Mouse (Mus musculus) lung, embryonic 16.5 days (tissue): ENCODE results near the gene Fam136a. TPM values are rescaled to one million over a fixed set of nuclear protein-coding genes. Genes with fewer than 3 reads are reported as not detected.

ENCODE experiments used
- ATAC-seq: fragments of 200-750 bp; cut with Nextera tagmentation; 2 replicates; pipeline ENCODE4 v1.8.0; 2017; ENCODE audit warnings: low read depth, mild to moderate bottlenecking, moderate library complexity
- H3K27ac ChIP-seq: fragments of 300-500 bp; sonication (generic); 2 replicates; pipeline ENCODE4 v1.5.1; 2014; ENCODE audit warnings: mild to moderate bottlenecking, control low read depth, low read length
- H3K27me3 ChIP-seq: fragments of 300-500 bp; sonication (generic); 2 replicates; pipeline ENCODE4 v1.6.1; 2014; ENCODE audit warnings: low read depth, low read length, mixed read lengths; ENCODE audit not compliant: control insufficient read depth, insufficient read depth
- H3K36me3 ChIP-seq: fragments of 300-500 bp; sonication (generic); 2 replicates; pipeline ENCODE4 v1.6.1; 2014; ENCODE audit warnings: low read length; ENCODE audit not compliant: control insufficient read depth, insufficient read depth
- H3K4me1 ChIP-seq: fragments of 300-500 bp; sonication (generic); replicated peaks from 2 replicates; pipeline ENCODE4 v1.6.1; 2014; ENCODE audit warnings: low read length, mixed read lengths; ENCODE audit not compliant: control insufficient read depth, insufficient read depth
- H3K4me2 ChIP-seq: fragments of 300-500 bp; sonication (generic); 2 replicates; pipeline ENCODE4 v1.6.1; 2014; ENCODE audit warnings: low read depth, low read length, control low read depth
- H3K4me3 ChIP-seq: fragments of 300-500 bp; sonication (generic); 2 replicates; pipeline ENCODE4 v1.5.1; 2014; ENCODE audit warnings: mild to moderate bottlenecking, low read length, control low read depth
- H3K9ac ChIP-seq: fragments of 300-500 bp; sonication (generic); 2 replicates; pipeline ENCODE4 v1.6.1; 2014; ENCODE audit warnings: low read length, control low read depth
- H3K9me3 ChIP-seq: fragments of 300-500 bp; sonication (generic); 2 replicates; pipeline ENCODE4 v1.6.1; 2016; ENCODE audit warnings: low read length; ENCODE audit not compliant: control insufficient read depth
- WGBS: fragments of 180-500 bp; shearing (Covaris S2); extraction: QIAGEN DNeasy Blood & Tissue Kit; methylation state at CpG from one replicate; pipeline ENCODE4 v1.1.7; 2014; 5-methylcytosine and 5-hydroxymethylcytosine counted together
- polyA plus RNA-seq: library from polyadenylated mRNA; unstranded; fragments of >200 nt; fragmentation: Nextera tagmentation; extraction: Ambion mirVana; gene quantifications from 2 replicates; pipeline ENCODE4 v1.2.1, GENCODE M21; 2015

The Fam136a gene
- 91.8 and 98.7 TPM in 2 replicates for polyA plus RNA-seq

- peaks cover 13% of the 10 kb centered on the region for H3K4me1 ChIP-seq
- peak within 1 kb of the TSS; percentile 96 for H3K4me2 ChIP-seq
- H3K9me3 ChIP-seq, result no peaks in the 10 kb centered on the region
- H3K27ac ChIP-seq, result peak within 1 kb of the TSS; percentile 83
- WGBS, result under 1% methylated on average over 73 of the region's 76 CpGs
- H3K27me3 ChIP-seq, result no peaks in the 10 kb centered on the region
- H3K9ac ChIP-seq, result peak within 1 kb of the TSS; percentile 91
- peak within 1 kb of the TSS; percentile 81 for H3K4me3 ChIP-seq
- peak; percentile 96 for ATAC-seq
- peaks cover 2% of the 10 kb centered on the region; the same call in 1 of the 2 replicates for H3K36me3 ChIP-seq
These were observed at the start of gene Fam136a for GRCm38 (mm10) chr6:86365371-86366124. Gene Fam136a (plus strand): TSS chr6:86365646.

DNA sequence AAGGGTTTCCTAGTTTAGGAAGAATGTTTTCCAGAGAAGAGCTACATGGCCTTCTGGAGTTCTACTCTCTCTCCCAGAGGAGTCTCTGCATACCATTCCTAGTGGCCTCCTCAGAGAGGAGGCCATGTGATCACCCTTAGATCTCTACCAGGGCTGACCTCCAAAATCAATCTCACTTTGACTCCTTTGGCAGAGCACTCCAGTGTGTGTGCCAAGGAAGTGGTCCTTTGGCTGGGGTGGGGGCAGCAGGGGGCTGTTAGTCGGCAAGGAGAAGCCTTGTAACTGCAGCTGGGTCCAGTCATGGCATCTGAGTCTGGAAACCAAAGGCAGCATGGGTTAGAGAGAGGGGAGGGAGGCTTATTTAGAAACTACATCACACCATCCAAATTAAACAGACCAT lies 48.4 kb upstream of the Fam136a start:
- no peaks in the 10 kb centered on the region for H3K9me3 ChIP-seq

GRCm38 (mm10) chr6:86318855-86319254 lies 46.6 kb upstream of the Fam136a start:
- Histone ChIP-seq H3K4me2 (no peak overlapping the region), H3K27ac (no peak overlapping the region), H3K4me3 (no peak overlapping the region), H3K9ac (no peak overlapping the region), H3K9me3 (no peaks in the 10 kb centered on the region), H3K36me3 (no peaks in the 10 kb centered on the region), H3K4me1 (no peaks in the 10 kb centered on the region), H3K27me3 (no peaks in the 10 kb centered on the region)
- WGBS, result 40% methylated on average over 4 of the region's 4 CpGs
- no peak for ATAC-seq

More for the DNA sequence above, 48.4 kb upstream of the Fam136a start:
- Histone ChIP-seq H3K36me3 (no peaks in the 10 kb centered on the region), H3K9ac (no peak overlapping the region), H3K4me2 (no peak overlapping the region), H3K4me3 (no peak overlapping the region), H3K27ac (no peak overlapping the region), H3K27me3 (no peaks in the 10 kb centered on the region), H3K4me1 (no peaks in the 10 kb centered on the region)
- 18% methylated on average over 1 of the region's 1 CpGs for whole genome bisulfite sequencing
- no peak for ATAC-seq

DNA sequence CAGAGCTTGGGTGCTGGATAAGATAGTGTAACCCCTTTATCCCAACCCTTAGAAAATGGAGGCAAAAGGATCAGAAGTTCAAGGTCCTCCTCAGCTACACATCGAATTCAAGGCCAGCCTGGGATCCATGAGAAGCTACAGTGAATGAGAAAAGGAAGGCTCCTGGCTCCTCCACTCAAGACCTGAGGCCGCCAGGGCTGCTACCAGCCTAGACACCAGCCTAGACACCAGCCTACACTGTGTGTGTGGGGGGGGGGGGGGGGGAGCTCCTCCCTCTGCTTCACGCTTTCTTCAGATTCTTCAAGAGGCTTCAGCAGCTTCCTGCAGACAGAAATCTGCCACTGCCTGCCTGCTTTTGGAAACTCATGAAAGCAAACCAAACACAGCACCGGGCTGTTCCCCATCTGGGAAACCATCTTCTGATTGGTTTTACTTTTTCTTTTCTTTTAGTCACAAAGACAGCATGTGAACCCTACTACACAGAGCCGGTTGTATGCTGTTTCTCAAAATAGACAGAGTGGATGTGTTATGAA lies 43.3 kb upstream of the Fam136a start:
- Histone ChIP-seq H3K36me3 (no peaks in the 10 kb centered on the region), H3K9me3 (no peaks in the 10 kb centered on the region), H3K4me3 (no peak overlapping the region), H3K4me2 (no peak overlapping the region), H3K4me1 (no peaks in the 10 kb centered on the region), H3K9ac (no peak overlapping the region), H3K27ac (no peak overlapping the region), H3K27me3 (no peaks in the 10 kb centered on the region)
- 81% methylated on average over 5 of the region's 5 CpGs for WGBS
- no peak for ATAC-seq

GRCm38 (mm10) chr6:86322991-86323390 lies 42.5 kb upstream of the Fam136a start:
- ATAC-seq, result no peak
- no peaks in the 10 kb centered on the region for H3K27me3 ChIP-seq
- H3K9me3 ChIP-seq, result no peaks in the 10 kb centered on the region
- WGBS, result 94% methylated on average over 9 of the region's 9 CpGs
- H3K4me3 ChIP-seq, result no peak overlapping the region
- H3K36me3 ChIP-seq, result no peaks in the 10 kb centered on the region
- no peak overlapping the region for H3K4me2 ChIP-seq
- no peaks in the 10 kb centered on the region for H3K4me1 ChIP-seq
- H3K27ac ChIP-seq, result no peak overlapping the region
- H3K9ac ChIP-seq, result no peak overlapping the region

GRCm38 (mm10) chr6:86324400-86324799 lies 41.0 kb upstream of the Fam136a start:
- H3K4me1 ChIP-seq, result no peaks in the 10 kb centered on the region
- no peak overlapping the region for H3K9ac ChIP-seq
- no peak overlapping the region for H3K4me3 ChIP-seq
- H3K9me3 ChIP-seq, result no peaks in the 10 kb centered on the region
- no peaks in the 10 kb centered on the region for H3K27me3 ChIP-seq
- no peaks in the 10 kb centered on the region for H3K36me3 ChIP-seq
- 80% methylated on average over 3 of the region's 3 CpGs for whole genome bisulfite sequencing
- no peak overlapping the region for H3K4me2 ChIP-seq
- no peak for ATAC-seq
- no peak overlapping the region for H3K27ac ChIP-seq

DNA sequence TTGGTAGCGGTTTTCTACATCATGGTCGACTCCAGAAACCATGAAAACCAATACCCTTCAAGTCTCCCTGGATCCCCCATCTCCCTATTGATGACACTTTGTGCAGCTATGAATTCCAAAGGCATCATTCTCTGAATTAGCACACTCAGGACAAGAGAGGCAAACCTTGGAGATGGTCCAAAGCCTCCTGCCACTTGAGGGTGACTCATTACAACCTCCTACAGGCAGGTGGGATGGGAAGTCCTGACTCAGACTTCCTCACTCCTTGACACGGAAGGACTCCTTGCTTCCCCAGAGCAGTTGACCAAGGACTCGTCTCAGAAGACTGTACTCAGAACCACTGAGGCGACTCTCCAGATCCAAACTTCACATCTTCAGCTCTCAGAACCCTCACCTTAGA lies 39.8 kb upstream of the Fam136a start:
- Histone ChIP-seq H3K27ac (no peak overlapping the region), H3K9ac (no peak overlapping the region), H3K4me2 (no peak overlapping the region), H3K36me3 (no peaks in the 10 kb centered on the region), H3K4me3 (no peak overlapping the region), H3K4me1 (no peaks in the 10 kb centered on the region), H3K27me3 (no peaks in the 10 kb centered on the region), H3K9me3 (no peaks in the 10 kb centered on the region)
- WGBS, result 69% methylated on average over 5 of the region's 5 CpGs
- no peak for ATAC-seq

DNA sequence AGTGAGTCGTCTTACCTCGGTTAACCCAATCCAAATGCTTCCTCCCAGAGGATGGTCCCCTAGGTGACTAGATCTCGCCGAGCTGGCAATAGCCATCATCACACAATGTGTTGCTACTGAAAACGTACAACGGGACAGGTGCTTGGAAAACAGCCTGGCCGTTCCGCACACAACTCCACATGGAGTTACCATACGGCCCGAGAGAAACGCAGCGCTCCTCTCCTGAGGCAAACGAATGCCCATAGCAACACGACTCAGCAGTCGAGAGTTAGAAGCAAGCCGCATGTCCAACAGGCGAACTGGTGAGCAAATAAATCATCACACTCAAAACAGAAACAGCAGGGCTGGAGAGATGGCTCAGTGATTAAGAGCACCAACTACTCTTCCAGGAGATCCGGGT lies 38.6 kb upstream of the Fam136a start:
- WGBS, result 85% methylated on average over 18 of the region's 18 CpGs
- Histone ChIP-seq H3K27me3 (no peaks in the 10 kb centered on the region), H3K36me3 (no peaks in the 10 kb centered on the region), H3K9ac (no peak overlapping the region), H3K9me3 (no peaks in the 10 kb centered on the region), H3K27ac (no peak overlapping the region), H3K4me1 (no peaks in the 10 kb centered on the region), H3K4me3 (no peak overlapping the region), H3K4me2 (no peak overlapping the region)
- no peak for ATAC-seq

- no peaks in the 10 kb centered on the region for H3K27me3 ChIP-seq
- no peak overlapping the region for H3K4me3 ChIP-seq
- no peaks in the 10 kb centered on the region for H3K9me3 ChIP-seq
- WGBS, result 66% methylated on average over 3 of the region's 3 CpGs
- H3K9ac ChIP-seq, result no peak overlapping the region
- no peak overlapping the region for H3K4me2 ChIP-seq
- no peaks in the 10 kb centered on the region for H3K4me1 ChIP-seq
- H3K27ac ChIP-seq, result no peak overlapping the region
- ATAC-seq, result no peak
- no peaks in the 10 kb centered on the region for H3K36me3 ChIP-seq
These were observed 37.1 kb upstream of the Fam136a start for GRCm38 (mm10) chr6:86328369-86328768.
